Mouse (Mus musculus) forebrain, postnatal 0 days (tissue): ENCODE data around the gene 1700020N15Rik. TPM values are rescaled to one million over a fixed set of nuclear protein-coding genes. Genes with fewer than 3 reads are reported as not detected.
"Not testable (repeated sequence)": the region's sequence is repeated elsewhere in the genome, so short reads cannot be mapped to it uniquely, and the experiment has no call there.

Source experiments
- ATAC-seq: fragments of 200-750 bp; cut with Nextera tagmentation; 2 replicates; pipeline ENCODE4 v1.8.0; 2017; ENCODE audit warnings: mild to moderate bottlenecking, moderate library complexity
- DNase-seq: peaks from one replicate; pipeline ENCODE4 v3.0.0-alpha.2; 2015
- H3K27ac ChIP-seq: fragments of 300-500 bp; sonication (generic); 2 replicates; pipeline ENCODE4 v1.5.1; 2014; ENCODE audit warnings: low read depth, mild to moderate bottlenecking, antibody characterized with exemption, low read length, moderate library complexity, mixed read lengths
- H3K27me3 ChIP-seq: fragments of 300-500 bp; sonication (generic); 2 replicates; pipeline ENCODE4 v1.6.1; 2014; ENCODE audit warnings: mild to moderate bottlenecking, low read length, mixed read lengths; ENCODE audit not compliant: insufficient read depth
- H3K36me3 ChIP-seq: fragments of 300-500 bp; sonication (generic); 2 replicates; pipeline ENCODE4 v1.6.1; 2014; ENCODE audit warnings: mild to moderate bottlenecking, moderate library complexity; ENCODE audit not compliant: insufficient read depth
- H3K4me1 ChIP-seq: fragments of 300-500 bp; sonication (generic); 2 replicates; pipeline ENCODE4 v1.6.1; 2014; ENCODE audit warnings: antibody characterized with exemption; ENCODE audit not compliant: insufficient read depth
- H3K4me2 ChIP-seq: fragments of 300-500 bp; sonication (generic); 2 replicates; pipeline ENCODE4 v1.6.1; 2014; ENCODE audit warnings: low read depth, mild to moderate bottlenecking, moderate library complexity
- H3K4me3 ChIP-seq: fragments of 300-500 bp; sonication (generic); 2 replicates; pipeline ENCODE4 v1.5.1; 2014; ENCODE audit warnings: low read depth, low read length, mixed read lengths
- H3K9ac ChIP-seq: fragments of 300-500 bp; sonication (generic); 2 replicates; pipeline ENCODE4 v1.6.1; 2014; ENCODE audit warnings: mild to moderate bottlenecking
- H3K9me3 ChIP-seq: fragments of 300-500 bp; sonication (generic); 2 replicates; pipeline ENCODE4 v1.6.1; 2016; ENCODE audit warnings: low read length
- CTCF ChIP-seq: sonication (generic); IDR thresholded peaks from 2 replicates; pipeline ENCODE4 v1.5.1; 2016; ENCODE audit warnings: antibody characterized with exemption, control low read depth, low read depth
- WGBS: fragments of 180-500 bp; shearing (Covaris S2); extraction: QIAGEN DNeasy Blood & Tissue Kit; methylation state at CpG from one replicate; pipeline ENCODE4 v1.1.7; 2014; 5-methylcytosine and 5-hydroxymethylcytosine counted together
- polyA plus RNA-seq: library from polyadenylated mRNA; unstranded; fragments of >200 nt; fragmentation: Nextera tagmentation; extraction: Ambion mirVana; gene quantifications from 2 replicates; pipeline ENCODE4 v1.2.1, GENCODE M21; 2015
- total RNA-seq: library from RNA; depleted of rRNA; stranded (reverse); fragments of >200 nt; gene quantifications from 2 replicates; pipeline ENCODE4 v1.2.3, GENCODE M21; 2014; rRNA removed

Gene 1700020N15Rik
- total RNA-seq (not detected in 2 replicates), polyA plus RNA-seq (not detected in 2 replicates)

GRCm38 (mm10) chrX:69945000-69945399 lies at the start of gene 1700020N15Rik:
Gene 1700020N15Rik, plus strand, starts transcription at chrX:69945300.
- H3K9ac ChIP-seq, H3K4me2 ChIP-seq, H3K27me3 ChIP-seq, H3K9me3 ChIP-seq, H3K36me3 ChIP-seq, H3K4me3 ChIP-seq, H3K4me1 ChIP-seq, ATAC-seq, H3K27ac ChIP-seq, DNase-seq: not testable (repeated sequence)
- WGBS = 70% methylated on average over 4 of the region's 5 CpGs

GRCm38 (mm10) chrX:69976790-69977579 lies 31.9 kb downstream of the 1700020N15Rik start:
- Histone ChIP-seq H3K9me3 (no peaks in the 10 kb centered on the region), H3K36me3 (no peaks in the 10 kb centered on the region), H3K27me3 (no peaks in the 10 kb centered on the region), H3K9ac (no peak overlapping the region), H3K4me3 (no peak overlapping the region), H3K4me2 (no peak overlapping the region), H3K27ac (no peak overlapping the region), H3K4me1 (no peaks in the 10 kb centered on the region)
- WGBS = 53% methylated on average over 2 of the region's 2 CpGs
- no peak for DNase-seq
- no peak for TF ChIP-seq CTCF
- no peak; the same call in 1 of the 2 replicates for ATAC-seq
